Mouse (Mus musculus) Patski (cell line): Measurements from ENCODE around the gene Gm8797. TPM values are rescaled to one million over a fixed set of nuclear protein-coding genes. Genes with fewer than 3 reads are reported as not detected.
"Not testable (repeated sequence)": the region's sequence is repeated elsewhere in the genome, so short reads cannot be mapped to it uniquely, and the experiment has no call there.

Experiments used
- ATAC-seq: fragments of 100-300 bp; one replicate; pipeline ENCODE4 v1.8.0; 2021
- CTCF ChIA-PET: fragments of 350-600 bp; sonication (Branson Sonifier 250); formaldehyde crosslinking; loops from one replicate; lab custom pipeline; 2022; ENCODE audit warnings: inconsistent platforms; lab: Charles Lee
- POLR2A ChIA-PET: fragments of 350-600 bp; sonication (Branson Sonifier 250); formaldehyde crosslinking; loops from one replicate; lab custom pipeline; 2022; ENCODE audit warnings: antibody characterized with exemption, inconsistent platforms; lab: Charles Lee
- DNase-seq: peaks from one replicate; pipeline ENCODE4 v3.0.0-alpha.2; 2011; ENCODE audit warnings: low read depth, low spot score
- H3K27me3 ChIP-seq: fragments of 371-371 bp; one replicate; pipeline ENCODE4 v1.5.1; 2021
- CTCF ChIP-seq: fragments of 100-300 bp; IDR thresholded peaks from one replicate; pipeline ENCODE4 v1.5.1; 2021
- in situ Hi-C: fragments of 300-500 bp; cut with MboI; formaldehyde crosslinking; loops from 3 replicates; pipeline ENCODE4 v1.11.1; 2018; ENCODE audit warnings: low pct_unique_long_range_greater_than_20kb, mixed read lengths
- polyA plus RNA-seq: library from polyadenylated mRNA; unstranded; gene quantifications from one replicate; pipeline ENCODE4 v1.2.3, GENCODE M21; 2021

Gene Gm8797
- polyA plus RNA-seq, result 475 TPM

- DNase-seq, CTCF ChIA-PET, ATAC-seq, POLR2A ChIA-PET, H3K27me3 ChIP-seq, in situ Hi-C loops: not testable (repeated sequence)
Observed at GRCm38 (mm10) chr3:5750506-5750905, at the start of gene Gm8797. Gene Gm8797 (plus strand): TSS chr3:5750806.

GRCm38 (mm10) chr3:5714481-5714880 is 36.1 kb upstream of the Gm8797 start:
- in situ Hi-C loops, result no loop called here
- no peak for TF ChIP-seq CTCF
- ATAC-seq (no peak), DNase-seq (no peak)
- ChIA-PET POLR2A (no interaction called here), CTCF (no interaction called here)
- H3K27me3 ChIP-seq, result peaks cover 4% of the 10 kb centered on the region

GRCm38 (mm10) chr3:5732931-5733330 is 17.7 kb upstream of the Gm8797 start:
- no peak for TF ChIP-seq CTCF
- no peaks in the 10 kb centered on the region for H3K27me3 ChIP-seq
- ATAC-seq (peak; percentile 96), DNase-seq (no peak)
- ChIA-PET CTCF (no interaction called here), POLR2A (no interaction called here)
- in situ Hi-C loops, result no loop called here

GRCm38 (mm10) chr3:5754763-5755478 is 4.3 kb downstream of the Gm8797 start:
- no peak for DNase-seq
- in situ Hi-C loops, result no loop called here
- ChIA-PET CTCF (no interaction called here), POLR2A (no interaction called here)
- H3K27me3 ChIP-seq, result no peaks in the 10 kb centered on the region
- TF ChIP-seq CTCF, result no peak
- ATAC-seq, result no peak

GRCm38 (mm10) chr3:5766256-5766655 is 15.7 kb downstream of the Gm8797 start:
- ATAC-seq (no peak), DNase-seq (no peak)
- ChIA-PET CTCF (no interaction called here), POLR2A (no interaction called here)
- H3K27me3 ChIP-seq, result no peaks in the 10 kb centered on the region
- in situ Hi-C loops, result no loop called here
- no peak for TF ChIP-seq CTCF

- ATAC-seq (no peak), DNase-seq (no peak)
- H3K27me3 ChIP-seq, result peaks cover 3% of the 10 kb centered on the region
- CTCF ChIA-PET, result no interaction called here
- TF ChIP-seq CTCF, result no peak
- POLR2A ChIA-PET, result no interaction called here
- in situ Hi-C loops, result no loop called here
Observed at GRCm38 (mm10) chr3:5776894-5777293, 26.3 kb downstream of the Gm8797 start.
